Mouse (Mus musculus) small intestine, adult 2 months (tissue): ENCODE results near the gene Fis1.

Experiments
- CTCF ChIP-seq: fragments of 200-500 bp; IDR thresholded peaks from 2 replicates; pipeline ENCODE4 v1.5.1; 2012; ENCODE audit warnings: low read depth, mild to moderate bottlenecking, control low read depth, inconsistent platforms, low read length, moderate library complexity, mixed read lengths; ENCODE audit not compliant: insufficient replicate concordance, insufficient read length; ENCODE audit errors: extremely low read depth
- POLR2A ChIP-seq: fragments of 200-500 bp; IDR thresholded peaks from 2 replicates; pipeline ENCODE4 v1.6.1; 2012; ENCODE audit warnings: low read depth, mild to moderate bottlenecking, control low read depth, inconsistent platforms, low read length, moderate library complexity

DNA sequence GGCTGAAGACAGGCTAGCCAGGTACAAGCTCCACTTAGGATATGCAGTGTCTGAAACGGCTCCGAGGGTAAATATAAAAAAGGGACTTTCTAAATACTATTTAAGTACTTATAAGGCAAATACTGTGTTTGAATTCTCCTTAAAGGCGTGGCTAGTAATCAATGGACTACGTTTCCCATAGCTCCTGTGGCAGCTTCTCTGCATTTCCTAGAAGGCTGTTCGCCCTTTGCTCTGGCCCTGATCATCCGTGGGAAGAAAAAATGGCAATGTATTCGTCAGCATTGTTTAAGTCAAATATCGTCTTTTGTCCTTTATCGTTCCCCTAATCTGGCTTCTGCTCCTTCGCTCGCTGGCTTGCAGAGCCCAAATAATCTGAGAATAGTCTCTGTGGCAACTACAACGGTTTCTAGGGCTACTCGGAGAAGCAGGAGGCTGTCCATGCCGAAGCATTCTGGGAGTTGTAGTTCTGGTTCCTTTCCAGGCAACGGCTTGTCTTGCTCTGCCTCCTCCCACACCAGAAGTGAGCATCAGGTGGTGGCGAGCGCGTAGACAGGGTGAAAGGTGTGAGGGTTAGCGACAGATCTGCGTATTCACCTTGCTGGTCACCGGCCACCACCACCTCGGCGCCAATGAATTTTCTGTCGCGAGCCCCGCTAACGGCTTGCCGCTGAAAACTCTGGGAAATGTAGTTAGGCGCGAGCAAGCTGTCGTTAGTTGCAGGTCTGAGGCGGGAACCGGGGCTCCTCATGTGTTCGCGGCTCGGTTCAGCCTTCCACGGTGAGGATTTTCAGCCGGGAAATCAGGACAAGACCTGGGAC lies 34.2 kb upstream of the Fis1 start:
- TF ChIP-seq CTCF (no peak), POLR2A (peak; percentile 67; the same call in 1 of the 2 replicates)
